Mouse (Mus musculus) embryonic fibroblast, embryonic 13.5 days (primary cell): ENCODE results near the gene Itgb5. TPM values are rescaled to one million over a fixed set of nuclear protein-coding genes. Genes with fewer than 3 reads are reported as not detected.

Experiments used
- H3K27ac ChIP-seq: 2 replicates; pipeline ENCODE4 v1.5.1; 2012; ENCODE audit warnings: low read length, control low read depth, inconsistent platforms; ENCODE audit not compliant: insufficient read depth
- H3K4me1 ChIP-seq: 2 replicates; pipeline ENCODE4 v1.6.1; 2011; ENCODE audit warnings: low read length; ENCODE audit not compliant: control insufficient read depth, insufficient read depth
- H3K4me3 ChIP-seq: 2 replicates; pipeline ENCODE4 v1.5.1; 2011; ENCODE audit warnings: mild to moderate bottlenecking, control low read depth, low read length; ENCODE audit not compliant: insufficient read depth
- CTCF ChIP-seq: IDR thresholded peaks from 2 replicates; pipeline ENCODE4 v1.5.1; 2011; ENCODE audit warnings: mild to moderate bottlenecking, control low read depth, low read length, moderate library complexity, borderline replicate concordance; ENCODE audit not compliant: insufficient read depth
- POLR2A ChIP-seq: IDR thresholded peaks from 2 replicates; pipeline ENCODE4 v1.6.1; 2011; ENCODE audit warnings: low read depth, mild to moderate bottlenecking, control low read depth, low read length, moderate library complexity
- polyA plus RNA-seq: library from polyadenylated mRNA; stranded (reverse); fragments of >200 nt; gene quantifications from 2 replicates; pipeline ENCODE4 v1.2.4, GENCODE M21; 2011; ENCODE audit warnings: low read depth; ENCODE audit not compliant: missing spikeins, insufficient read length

Gene Itgb5
- 330 and 348 TPM in 2 replicates for polyA plus RNA-seq

GRCm38 (mm10) chr16:33829301-33829831 is at the start of gene Itgb5:
Gene Itgb5 (plus strand): TSS chr16:33829665.
- H3K4me1 ChIP-seq = peaks cover 5% of the 10 kb centered on the region
- peak within 1 kb of the TSS; percentile 85 for H3K4me3 ChIP-seq
- no peak for TF ChIP-seq CTCF
- peak; percentile 71 for TF ChIP-seq POLR2A
- H3K27ac ChIP-seq = peak within 1 kb of the TSS; percentile 88

GRCm38 (mm10) chr16:33781789-33782728 is 47.4 kb upstream of the Itgb5 start:
- TF ChIP-seq POLR2A = no peak
- no peak for TF ChIP-seq CTCF
- peaks cover 17% of the 10 kb centered on the region for H3K4me1 ChIP-seq
- peak overlapping the region; percentile 66; the same call in 1 of the 2 replicates for H3K27ac ChIP-seq
- H3K4me3 ChIP-seq = no peak overlapping the region

GRCm38 (mm10) chr16:33782729-33783091 is 46.8 kb upstream of the Itgb5 start:
- no peak for TF ChIP-seq CTCF
- no peak for TF ChIP-seq POLR2A
- Histone ChIP-seq H3K4me1 (peaks cover 13% of the 10 kb centered on the region; the same call in 1 of the 2 replicates), H3K27ac (0 out of 2 replicates have a peak overlapping the region, but pooled peaks have one; percentile 66), H3K4me3 (no peak overlapping the region)

- Histone ChIP-seq H3K27ac (no peak overlapping the region), H3K4me3 (no peak overlapping the region), H3K4me1 (peaks cover 11% of the 10 kb centered on the region; the same call in 1 of the 2 replicates)
- no peak for TF ChIP-seq CTCF
- no peak for TF ChIP-seq POLR2A
These were observed 44.9 kb upstream of the Itgb5 start for GRCm38 (mm10) chr16:33784547-33784946.

- Histone ChIP-seq H3K27ac (no peak overlapping the region), H3K4me1 (peaks cover 11% of the 10 kb centered on the region; the same call in 1 of the 2 replicates), H3K4me3 (no peak overlapping the region)
- TF ChIP-seq POLR2A (no peak), CTCF (no peak)
These were observed 44.3 kb upstream of the Itgb5 start for GRCm38 (mm10) chr16:33785092-33785704.

GRCm38 (mm10) chr16:33786657-33787390 is 42.6 kb upstream of the Itgb5 start:
- Histone ChIP-seq H3K27ac (no peak overlapping the region), H3K4me1 (0 out of 2 replicates have a peak, but pooled peaks cover 5% of the 10 kb centered on the region), H3K4me3 (no peak overlapping the region)
- TF ChIP-seq POLR2A = no peak
- TF ChIP-seq CTCF = no peak

GRCm38 (mm10) chr16:33793846-33794791 is 35.3 kb upstream of the Itgb5 start, which contains the start of gene Muc13:
Gene Muc13 (plus strand): TSS chr16:33794037.
- no peaks in the 10 kb centered on the region for H3K4me1 ChIP-seq
- TF ChIP-seq CTCF (no peak), POLR2A (no peak)
- H3K4me3 ChIP-seq = no peak within 1 kb of the TSS
- H3K27ac ChIP-seq = no peak within 1 kb of the TSS

- no peak overlapping the region for H3K27ac ChIP-seq
- TF ChIP-seq CTCF (no peak), POLR2A (no peak)
- H3K4me1 ChIP-seq = no peaks in the 10 kb centered on the region
- H3K4me3 ChIP-seq = no peak overlapping the region
These were observed 34.4 kb upstream of the Itgb5 start for GRCm38 (mm10) chr16:33795106-33795505.
